Mouse (Mus musculus) midbrain, embryonic 11.5 days (tissue): ENCODE data around the gene Snap91. TPM values are rescaled to one million over a fixed set of nuclear protein-coding genes. Genes with fewer than 3 reads are reported as not detected.
A peak's percentile ranks its signal among the peaks of the same experiment; 100 is the strongest.

Experiments used
- ATAC-seq: fragments of 200-750 bp; cut with Nextera tagmentation; 2 replicates; pipeline ENCODE4 v1.8.0; 2017; ENCODE audit warnings: moderate TSS enrichment, moderate library complexity; ENCODE audit not compliant: low FRiP score
- DNase-seq: peaks from one replicate; pipeline ENCODE4 v3.0.0; 2015; ENCODE audit warnings: low spot score; ENCODE audit errors: missing footprints
- H3K27ac ChIP-seq: fragments of 300-500 bp; sonication (generic); 2 replicates; pipeline ENCODE4 v1.5.1; 2014; ENCODE audit warnings: low read depth, low read length
- H3K27me3 ChIP-seq: fragments of 300-500 bp; sonication (generic); 2 replicates; pipeline ENCODE4 v1.6.1; 2014; ENCODE audit warnings: mild to moderate bottlenecking, low read length, moderate library complexity, mixed read lengths; ENCODE audit not compliant: control insufficient read depth, insufficient read depth
- H3K36me3 ChIP-seq: fragments of 300-500 bp; sonication (generic); 2 replicates; pipeline ENCODE4 v1.6.1; 2014; ENCODE audit warnings: mild to moderate bottlenecking, low read length, moderate library complexity, mixed read lengths; ENCODE audit not compliant: control insufficient read depth, insufficient read depth
- H3K4me1 ChIP-seq: fragments of 300-500 bp; sonication (generic); 2 replicates; pipeline ENCODE4 v1.6.1; 2014; ENCODE audit warnings: low read length; ENCODE audit not compliant: control insufficient read depth, insufficient read depth
- H3K4me2 ChIP-seq: fragments of 300-500 bp; sonication (generic); 2 replicates; pipeline ENCODE4 v1.6.1; 2014; ENCODE audit warnings: mild to moderate bottlenecking, moderate library complexity
- H3K4me3 ChIP-seq: fragments of 300-500 bp; sonication (generic); 2 replicates; pipeline ENCODE4 v1.5.1; 2014; ENCODE audit warnings: low read depth, low read length
- H3K9ac ChIP-seq: fragments of 300-500 bp; sonication (generic); 2 replicates; pipeline ENCODE4 v1.6.1; 2014; ENCODE audit warnings: low read length
- H3K9me3 ChIP-seq: fragments of 300-500 bp; sonication (generic); 2 replicates; pipeline ENCODE4 v1.6.1; 2016; ENCODE audit warnings: low read length; ENCODE audit not compliant: control insufficient read depth
- WGBS: fragments of 180-500 bp; shearing (Covaris S2); extraction: QIAGEN DNeasy Blood & Tissue Kit; methylation state at CpG from one replicate; pipeline ENCODE4 v1.1.7; 2014; 5-methylcytosine and 5-hydroxymethylcytosine counted together
- polyA plus RNA-seq: library from polyadenylated mRNA; unstranded; fragments of >200 nt; fragmentation: Nextera tagmentation; extraction: Ambion mirVana; gene quantifications from 2 replicates; pipeline ENCODE4 v1.2.1, GENCODE M21; 2014

The Snap91 gene
- 12.2 and 13.1 TPM in 2 replicates for polyA plus RNA-seq

- peaks cover 20% of the 10 kb centered on the region for H3K27me3 ChIP-seq
- peaks cover 4% of the 10 kb centered on the region; the same call in 1 of the 2 replicates for H3K4me1 ChIP-seq
- H3K9me3 ChIP-seq, result no peaks in the 10 kb centered on the region
- ATAC-seq, result peak; percentile 94
- H3K9ac ChIP-seq, result peak within 1 kb of the TSS; percentile 66
- H3K4me2 ChIP-seq, result peak within 1 kb of the TSS; percentile 94
- WGBS, result under 1% methylated on average over 69 of the region's 104 CpGs
- H3K36me3 ChIP-seq, result no peaks in the 10 kb centered on the region
- peak; percentile 96 for DNase-seq
- H3K4me3 ChIP-seq, result peak within 1 kb of the TSS; percentile 60
- peak within 1 kb of the TSS; percentile 68 for H3K27ac ChIP-seq
Observed at GRCm38 (mm10) chr9:86880113-86880972, at the start of gene Snap91. Gene Snap91 (minus strand): TSS chr9:86880654.

- Histone ChIP-seq H3K36me3 (no peaks in the 10 kb centered on the region), H3K4me2 (no peak overlapping the region), H3K27ac (no peak overlapping the region), H3K27me3 (no peaks in the 10 kb centered on the region), H3K4me3 (no peak overlapping the region), H3K9ac (no peak overlapping the region), H3K9me3 (no peaks in the 10 kb centered on the region), H3K4me1 (no peaks in the 10 kb centered on the region)
- 83% methylated on average over 5 of the region's 5 CpGs for WGBS
- DNase-seq (no peak), ATAC-seq (no peak)
Observed at GRCm38 (mm10) chr9:86926519-86926918, 46.1 kb upstream of the Snap91 start.

DNA sequence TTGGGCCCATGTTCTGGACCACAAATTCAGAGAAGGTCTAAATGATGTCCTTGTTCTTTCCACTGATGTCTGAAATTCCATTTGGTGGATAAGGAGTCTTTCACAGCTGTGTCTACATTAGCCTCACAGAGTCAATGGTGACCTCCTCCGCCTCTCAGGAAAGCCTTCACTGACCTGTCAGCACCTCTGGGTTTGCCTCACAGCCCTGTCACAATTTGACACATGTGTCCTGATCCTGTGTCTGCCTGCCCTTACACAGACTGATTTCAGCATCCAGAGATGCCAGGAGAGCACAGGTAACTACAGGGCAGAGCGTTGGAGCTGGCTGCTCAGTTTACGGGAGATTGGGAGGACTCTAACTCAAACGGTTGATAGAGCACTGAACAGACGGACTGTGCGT lies 45.2 kb upstream of the Snap91 start:
- Histone ChIP-seq H3K27ac (no peak overlapping the region), H3K27me3 (no peaks in the 10 kb centered on the region), H3K4me2 (no peak overlapping the region), H3K4me3 (no peak overlapping the region), H3K9me3 (no peaks in the 10 kb centered on the region), H3K4me1 (no peaks in the 10 kb centered on the region), H3K36me3 (no peaks in the 10 kb centered on the region), H3K9ac (no peak overlapping the region)
- no peak for DNase-seq
- no peak for ATAC-seq
- 88% methylated on average over 6 of the region's 6 CpGs for WGBS

GRCm38 (mm10) chr9:86922430-86922829 lies 42.0 kb upstream of the Snap91 start:
- Histone ChIP-seq H3K9ac (no peak overlapping the region), H3K36me3 (no peaks in the 10 kb centered on the region), H3K9me3 (no peaks in the 10 kb centered on the region), H3K4me3 (no peak overlapping the region), H3K27me3 (no peaks in the 10 kb centered on the region), H3K4me1 (no peaks in the 10 kb centered on the region), H3K4me2 (no peak overlapping the region), H3K27ac (no peak overlapping the region)
- 68% methylated on average over 3 of the region's 3 CpGs for WGBS
- no peak for DNase-seq
- no peak for ATAC-seq

DNA sequence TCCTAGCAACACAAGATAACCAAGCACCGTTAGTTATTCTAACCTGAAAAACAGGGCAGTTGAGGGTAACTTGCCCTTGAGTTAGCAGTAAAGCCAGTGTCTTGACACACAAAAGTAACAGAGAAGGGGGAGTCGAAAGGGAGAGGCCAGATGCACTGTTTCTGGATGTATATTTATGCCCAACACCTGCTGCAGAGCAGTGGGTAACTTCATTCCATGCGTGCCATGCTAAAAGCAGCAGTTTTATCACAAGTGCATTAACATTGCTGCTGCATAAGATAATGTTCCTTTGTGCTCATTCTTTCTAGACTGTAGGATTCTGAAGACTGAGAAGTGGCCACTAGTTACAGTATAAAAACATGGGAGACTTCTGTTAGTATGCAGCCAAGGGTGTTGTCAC lies 36.1 kb upstream of the Snap91 start:
- ATAC-seq, result no peak
- H3K36me3 ChIP-seq, result no peaks in the 10 kb centered on the region

GRCm38 (mm10) chr9:86899502-86900199 lies 19.2 kb upstream of the Snap91 start:
- no peak for ATAC-seq
- H3K4me2 ChIP-seq, result no peak overlapping the region

More for the DNA sequence above, 36.1 kb upstream of the Snap91 start:
- WGBS, result 85% methylated on average over 3 of the region's 3 CpGs
- no peak overlapping the region for H3K4me2 ChIP-seq
- H3K4me3 ChIP-seq, result no peak overlapping the region
- H3K9ac ChIP-seq, result no peak overlapping the region
- DNase-seq, result no peak
- no peaks in the 10 kb centered on the region for H3K27me3 ChIP-seq
- H3K9me3 ChIP-seq, result no peaks in the 10 kb centered on the region
- H3K4me1 ChIP-seq, result no peaks in the 10 kb centered on the region
- no peak overlapping the region for H3K27ac ChIP-seq

DNA sequence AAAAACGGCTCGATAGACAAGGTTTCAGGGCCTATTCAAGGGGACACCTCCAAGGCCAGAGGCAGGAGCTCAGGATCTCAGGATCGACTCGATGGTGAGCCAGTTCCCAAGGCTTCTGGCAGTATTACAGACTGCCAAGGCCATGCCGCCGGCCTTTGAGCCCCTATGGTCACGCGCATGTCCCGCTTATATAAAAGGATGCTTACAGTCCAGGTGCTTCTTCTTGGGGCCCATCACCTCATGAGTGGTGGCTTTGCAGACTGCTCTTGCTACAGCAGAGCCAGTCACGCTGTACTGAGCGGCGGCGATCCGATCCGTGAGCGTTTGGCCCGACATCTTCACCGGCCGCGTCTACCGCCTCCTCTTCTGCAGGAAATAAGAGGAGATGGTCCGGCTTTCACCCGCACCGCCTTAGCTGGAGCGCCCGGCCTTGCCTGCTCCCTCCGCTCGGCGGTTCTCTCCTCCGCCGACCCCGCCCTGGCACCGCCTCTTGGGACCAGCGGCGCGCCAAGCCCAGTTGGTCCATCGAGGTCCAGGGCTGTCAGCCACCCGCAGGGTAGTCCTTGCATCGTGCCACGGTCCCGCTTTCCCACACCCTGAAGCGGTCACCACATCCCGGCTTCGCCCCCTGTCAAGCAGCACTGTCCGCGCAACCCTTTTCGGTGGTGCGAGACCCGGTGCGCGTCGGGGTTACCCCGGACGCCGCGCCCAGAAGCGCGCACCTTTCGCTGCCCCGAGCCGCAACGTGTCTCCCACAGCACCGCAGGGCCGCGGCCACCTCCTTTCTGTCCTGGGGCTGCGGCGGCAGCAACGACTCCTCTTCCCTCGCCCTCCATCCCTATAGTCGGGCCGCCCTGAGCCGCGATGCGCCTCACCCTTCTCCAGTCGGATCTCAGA lies 990 bp downstream of the Snap91 start:
- Histone ChIP-seq H3K27me3 (peaks cover 20% of the 10 kb centered on the region), H3K27ac (peak overlapping the region; percentile 68)
- 1% methylated on average over 75 of the region's 75 CpGs for WGBS

More at GRCm38 (mm10) chr9:86899502-86900199, 19.2 kb upstream of the Snap91 start:
- Histone ChIP-seq H3K36me3 (no peaks in the 10 kb centered on the region), H3K4me1 (no peaks in the 10 kb centered on the region), H3K27me3 (no peaks in the 10 kb centered on the region), H3K4me3 (no peak overlapping the region), H3K9me3 (no peaks in the 10 kb centered on the region), H3K27ac (no peak overlapping the region), H3K9ac (no peak overlapping the region)
- WGBS, result 63% methylated on average over 4 of the region's 4 CpGs
- DNase-seq, result no peak

DNA sequence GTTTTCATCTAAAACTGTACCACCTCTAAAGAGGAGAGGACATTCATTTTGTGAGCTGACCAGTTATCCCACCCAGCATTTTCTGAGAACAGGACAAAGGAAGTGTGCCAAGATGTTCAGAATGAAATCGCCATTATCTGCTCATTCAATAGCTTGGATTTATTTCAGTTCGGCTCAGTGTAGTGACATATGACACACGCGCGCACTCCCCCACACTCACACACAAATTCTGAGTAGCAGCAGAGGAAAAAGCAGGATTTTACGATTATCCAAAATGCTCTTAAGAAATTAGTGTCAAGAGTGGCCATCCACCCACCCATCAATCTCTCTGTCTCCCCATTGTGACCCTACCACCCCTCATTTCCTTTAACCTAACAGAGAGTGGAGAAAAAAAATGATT lies 1.7 kb downstream of the Snap91 start:
- peaks cover 20% of the 10 kb centered on the region for H3K27me3 ChIP-seq
- no peak overlapping the region for H3K27ac ChIP-seq
- no peak overlapping the region for H3K9ac ChIP-seq
- H3K4me2 ChIP-seq, result peak overlapping the region; percentile 94
- DNase-seq, result no peak
- no peaks in the 10 kb centered on the region for H3K9me3 ChIP-seq
- H3K36me3 ChIP-seq, result no peaks in the 10 kb centered on the region
- no peak for ATAC-seq
- peaks cover 4% of the 10 kb centered on the region; the same call in 1 of the 2 replicates for H3K4me1 ChIP-seq
- WGBS, result 74% methylated on average over 6 of the region's 6 CpGs
- H3K4me3 ChIP-seq, result peak overlapping the region; percentile 60

More for the DNA sequence above, 990 bp downstream of the Snap91 start:
- Histone ChIP-seq H3K4me1 (peaks cover 4% of the 10 kb centered on the region; the same call in 1 of the 2 replicates), H3K4me2 (peak overlapping the region; percentile 94), H3K36me3 (no peaks in the 10 kb centered on the region), H3K9me3 (no peaks in the 10 kb centered on the region), H3K9ac (peak overlapping the region; percentile 66), H3K4me3 (peak overlapping the region; percentile 60)
- DNase-seq (peak; percentile 94), ATAC-seq (peak; percentile 59)
